Mouse (Mus musculus) heart, adult 2 months (tissue): ENCODE results near the gene Uhmk1.

ENCODE experiments used
- CTCF ChIP-seq: fragments of 200-600 bp; IDR thresholded peaks from 2 replicates; pipeline ENCODE4 v1.8.1; 2022; ENCODE audit warnings: antibody characterized with exemption, mild to moderate bottlenecking, moderate library complexity
- POLR2A ChIP-seq: fragments of 200-500 bp; IDR thresholded peaks from 2 replicates; pipeline ENCODE4 v1.6.1; 2011; ENCODE audit warnings: mild to moderate bottlenecking, low read depth, low read length, control low read depth; ENCODE audit not compliant: insufficient read depth

GRCm38 (mm10) chr1:170200379-170200778, 14.8 kb downstream of the Uhmk1 start:
- no peak for TF ChIP-seq POLR2A
- peak; percentile 69 for TF ChIP-seq CTCF
